23 mouse cellular contexts compared by ENCODE assay signal in the genomic region with DNA sequence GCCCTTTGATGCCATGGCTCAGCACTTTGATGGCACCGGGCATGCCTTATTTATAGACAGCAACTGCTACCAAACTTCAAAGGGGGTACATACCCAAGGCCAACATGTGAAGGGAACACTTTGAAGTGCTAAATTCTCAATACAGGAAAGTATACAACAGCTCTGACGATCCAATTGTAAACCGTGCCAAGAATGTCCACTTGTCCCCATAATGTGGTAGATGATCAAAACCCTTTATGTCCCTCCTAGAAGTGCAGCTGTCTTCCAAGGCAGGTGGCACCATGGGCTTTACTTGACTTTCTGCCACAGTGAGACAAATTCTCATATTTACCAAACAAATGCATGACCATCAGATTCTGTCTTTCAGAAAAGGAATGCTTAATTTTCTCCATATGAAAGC. TPM values are rescaled to one million over a fixed set of nuclear protein-coding genes. Genes with fewer than 3 reads are reported as not detected.
"Had no signal": no experiment of that assay in that cellular context is flagged by ENCODE, and none has a peak within 500 bp of the region (broad histone marks: within the 10 kb centered on the region; RNA-seq: fewer than 3 reads in every experiment).

No protein-coding gene starts in this region.

- H3K36me3 ChIP-seq: kidney, embryonic 15.5 days; liver, embryonic 12.5 days; liver, embryonic 15.5 days; lung, embryonic 15.5 days; midbrain, embryonic 10.5 days; midbrain, embryonic 13.5 days; neural tube, embryonic 12.5 days; neural tube, embryonic 15.5 days had no signal

- H3K9ac ChIP-seq: kidney, embryonic 15.5 days; liver, embryonic 12.5 days; liver, embryonic 15.5 days; lung, embryonic 15.5 days; midbrain, embryonic 13.5 days; neural tube, embryonic 12.5 days; neural tube, embryonic 15.5 days had no signal

- DNase-seq: kidney, adult 8-10 months; kidney, postnatal 10 days; kidney, postnatal 36 days; left cerebral cortex, postnatal 4 days; liver; lung, adult 18-20 months; lung, postnatal 10 days; lung, postnatal 36 days; right cerebral cortex, adult 18-20 months; right cerebral cortex, postnatal 14 days; right cerebral cortex, postnatal 4 days; thymus, adult 18-20 months; thymus, postnatal 36 days had no signal

- H3K4me1 ChIP-seq: kidney, embryonic 15.5 days; liver, embryonic 12.5 days; liver, embryonic 15.5 days; lung, embryonic 15.5 days; megakaryocyte, embryonic 14.5 days; midbrain, embryonic 10.5 days; midbrain, embryonic 13.5 days; neural tube, embryonic 12.5 days; neural tube, embryonic 15.5 days had no signal

- ATAC-seq: liver, embryonic 12.5 days; midbrain, embryonic 13.5 days had no signal

- H3K27ac ChIP-seq: kidney, embryonic 15.5 days; liver, embryonic 12.5 days; liver, embryonic 15.5 days; lung, embryonic 15.5 days; midbrain, embryonic 10.5 days; midbrain, embryonic 13.5 days; neural tube, embryonic 12.5 days; neural tube, embryonic 15.5 days had no signal

- H3K4me3 ChIP-seq: kidney, embryonic 15.5 days; liver, embryonic 12.5 days; liver, embryonic 15.5 days; lung, embryonic 15.5 days; megakaryocyte, embryonic 14.5 days; midbrain, embryonic 10.5 days; midbrain, embryonic 13.5 days; neural tube, embryonic 12.5 days; neural tube, embryonic 15.5 days had no signal

- H3K27me3 ChIP-seq: kidney, embryonic 15.5 days; liver, embryonic 12.5 days; liver, embryonic 15.5 days; lung, embryonic 15.5 days; megakaryocyte, embryonic 14.5 days; midbrain, embryonic 13.5 days; neural tube, embryonic 12.5 days; neural tube, embryonic 15.5 days had no signal

- H3K4me2 ChIP-seq: kidney, embryonic 15.5 days; liver, embryonic 12.5 days; liver, embryonic 15.5 days; lung, embryonic 15.5 days; midbrain, embryonic 13.5 days; neural tube, embryonic 12.5 days; neural tube, embryonic 15.5 days had no signal

- H3K9me3 ChIP-seq: kidney, embryonic 15.5 days; liver, embryonic 12.5 days; liver, embryonic 15.5 days; lung, embryonic 15.5 days; megakaryocyte, embryonic 14.5 days; midbrain, embryonic 10.5 days; midbrain, embryonic 13.5 days; neural tube, embryonic 12.5 days; neural tube, embryonic 15.5 days had no signal

RNA-seq across cellular contexts. Expression of a gene that starts 6.7 kb away (rescaled TPM):
- polyA plus RNA-seq: midbrain, embryonic 10.5 days; midbrain, postnatal 0 days had no signal
